Mouse (Mus musculus) forebrain, postnatal 0 days (tissue): ENCODE measurements at regions not wholly inside any gene's neighbourhood (a gene's known extent, or its start where the extent isn't known, plus 50 kb on each side); places are given as distances from the start of the nearest gene placed in this dataset.
A peak's percentile ranks its signal among the peaks of the same experiment; 100 is the strongest.

Experiments used
- ATAC-seq: fragments of 200-750 bp; cut with Nextera tagmentation; 2 replicates; pipeline ENCODE4 v1.8.0; 2017; ENCODE audit warnings: mild to moderate bottlenecking, moderate library complexity
- DNase-seq: peaks from one replicate; pipeline ENCODE4 v3.0.0-alpha.2; 2015
- H3K27ac ChIP-seq: fragments of 300-500 bp; sonication (generic); 2 replicates; pipeline ENCODE4 v1.5.1; 2014; ENCODE audit warnings: low read depth, mild to moderate bottlenecking, antibody characterized with exemption, low read length, moderate library complexity, mixed read lengths
- H3K27me3 ChIP-seq: fragments of 300-500 bp; sonication (generic); 2 replicates; pipeline ENCODE4 v1.6.1; 2014; ENCODE audit warnings: mild to moderate bottlenecking, low read length, mixed read lengths; ENCODE audit not compliant: insufficient read depth
- H3K36me3 ChIP-seq: fragments of 300-500 bp; sonication (generic); 2 replicates; pipeline ENCODE4 v1.6.1; 2014; ENCODE audit warnings: mild to moderate bottlenecking, moderate library complexity; ENCODE audit not compliant: insufficient read depth
- H3K4me1 ChIP-seq: fragments of 300-500 bp; sonication (generic); 2 replicates; pipeline ENCODE4 v1.6.1; 2014; ENCODE audit warnings: antibody characterized with exemption; ENCODE audit not compliant: insufficient read depth
- H3K4me2 ChIP-seq: fragments of 300-500 bp; sonication (generic); 2 replicates; pipeline ENCODE4 v1.6.1; 2014; ENCODE audit warnings: low read depth, mild to moderate bottlenecking, moderate library complexity
- H3K4me3 ChIP-seq: fragments of 300-500 bp; sonication (generic); 2 replicates; pipeline ENCODE4 v1.5.1; 2014; ENCODE audit warnings: low read depth, low read length, mixed read lengths
- H3K9ac ChIP-seq: fragments of 300-500 bp; sonication (generic); 2 replicates; pipeline ENCODE4 v1.6.1; 2014; ENCODE audit warnings: mild to moderate bottlenecking
- H3K9me3 ChIP-seq: fragments of 300-500 bp; sonication (generic); 2 replicates; pipeline ENCODE4 v1.6.1; 2016; ENCODE audit warnings: low read length
- CTCF ChIP-seq: sonication (generic); IDR thresholded peaks from 2 replicates; pipeline ENCODE4 v1.5.1; 2016; ENCODE audit warnings: antibody characterized with exemption, control low read depth, low read depth
- WGBS: fragments of 180-500 bp; shearing (Covaris S2); extraction: QIAGEN DNeasy Blood & Tissue Kit; methylation state at CpG from one replicate; pipeline ENCODE4 v1.1.7; 2014; 5-methylcytosine and 5-hydroxymethylcytosine counted together
- microRNA-seq, 2 experiments: library from miRNA; unstranded; fragments of <30 nt; microRNA quantifications; one replicate each; pipeline ENCODE4; 2016

DNA sequence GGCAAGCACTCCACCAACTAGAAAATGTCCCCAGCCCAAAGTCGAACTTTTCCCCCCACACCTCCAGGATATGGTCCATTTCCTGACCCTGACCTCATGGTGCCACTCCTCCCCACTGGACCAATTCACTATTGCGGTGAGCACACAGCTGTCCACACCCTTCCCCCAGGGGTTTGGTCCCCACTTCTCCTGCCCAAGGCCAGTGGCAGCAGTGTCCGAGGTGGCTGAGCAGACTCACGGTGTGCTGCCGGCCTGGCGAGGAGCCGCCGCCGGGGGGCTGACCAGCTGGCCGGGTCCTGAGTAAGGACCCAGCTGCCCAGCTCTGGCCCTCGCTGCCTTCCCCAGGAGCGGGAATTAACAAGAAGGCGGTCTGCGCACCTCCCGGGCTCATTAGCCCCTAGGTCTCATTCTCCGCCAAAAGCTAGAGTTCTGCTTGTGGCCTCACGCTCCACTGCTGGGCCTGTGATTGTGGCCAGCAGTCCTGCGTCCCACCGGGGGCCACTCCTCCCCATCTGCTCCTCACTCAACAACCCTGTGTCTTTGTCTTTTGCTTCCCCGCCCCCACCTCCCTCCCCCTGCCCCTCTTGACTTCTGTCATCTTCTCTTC, 73.3 kb upstream of the Lhx5 start:
- Histone ChIP-seq H3K36me3 (no peaks in the 10 kb centered on the region), H3K4me2 (no peak overlapping the region), H3K9ac (no peak overlapping the region), H3K27ac (no peak overlapping the region), H3K4me1 (no peaks in the 10 kb centered on the region), H3K9me3 (no peaks in the 10 kb centered on the region), H3K4me3 (no peak overlapping the region), H3K27me3 (no peaks in the 10 kb centered on the region)
- WGBS: 13% methylated on average over 20 of the region's 20 CpGs
- DNase-seq (no peak), ATAC-seq (no peak)
- no peak for TF ChIP-seq CTCF

DNA sequence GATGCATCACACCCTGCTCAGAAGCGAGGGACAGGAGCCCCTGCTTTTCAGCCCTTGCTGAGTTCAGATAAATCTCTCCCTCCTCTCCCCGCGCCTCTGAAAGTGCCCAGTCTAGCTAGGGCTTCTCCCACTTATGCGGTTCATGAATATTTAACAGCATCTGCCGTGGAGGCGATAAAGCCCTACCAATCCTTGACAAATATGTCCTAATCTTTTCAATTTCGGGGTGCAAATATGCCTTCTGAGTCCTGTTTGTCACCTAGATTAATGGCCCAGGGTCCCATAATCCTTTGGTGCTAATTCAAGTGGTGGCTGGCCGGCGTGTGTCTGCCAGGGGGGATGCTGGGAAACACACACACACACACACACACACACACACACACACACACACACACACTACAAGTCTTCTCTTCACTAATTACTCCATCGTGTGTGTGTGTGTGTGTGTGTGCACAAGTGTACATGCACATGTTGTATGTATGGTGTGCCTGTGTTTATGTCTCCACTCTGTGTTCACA, 65.5 kb upstream of the Lhx5 start:
- DNase-seq (peak; percentile 71), ATAC-seq (peak; percentile 82)
- no peaks in the 10 kb centered on the region for H3K27me3 ChIP-seq
- H3K4me1 ChIP-seq: peaks cover 7% of the 10 kb centered on the region
- 18% methylated on average over 10 of the region's 10 CpGs for WGBS
- H3K36me3 ChIP-seq: no peaks in the 10 kb centered on the region
- H3K4me3 ChIP-seq: no peak overlapping the region
- TF ChIP-seq CTCF: no peak
- peak overlapping the region; percentile 69 for H3K27ac ChIP-seq
- H3K9me3 ChIP-seq: no peaks in the 10 kb centered on the region
- peak overlapping the region; percentile 31; the same call in 1 of the 2 replicates for H3K9ac ChIP-seq
- H3K4me2 ChIP-seq: no peak overlapping the region

DNA sequence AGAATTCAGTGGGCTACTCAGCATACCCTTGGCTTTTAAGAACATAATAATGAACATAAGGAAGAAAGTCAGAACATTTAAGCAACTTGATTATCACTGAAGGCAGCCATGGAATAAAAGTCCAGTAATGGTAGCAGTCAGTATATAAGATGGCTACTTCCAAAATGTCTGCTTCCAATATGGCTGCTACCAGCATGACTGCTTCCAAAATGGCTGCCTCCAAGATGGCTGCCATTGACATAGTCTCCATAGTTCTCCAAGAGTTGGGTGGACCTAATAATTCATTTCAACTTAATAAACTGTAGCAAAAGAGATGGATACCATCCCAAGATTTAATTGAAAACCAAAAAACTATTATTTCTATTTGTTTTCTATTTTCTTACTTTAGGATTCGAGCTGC, 62.7 kb upstream of the Lhx5 start:
- Histone ChIP-seq H3K4me3 (no peak overlapping the region), H3K9me3 (no peaks in the 10 kb centered on the region), H3K4me2 (no peak overlapping the region), H3K36me3 (no peaks in the 10 kb centered on the region), H3K27ac (no peak overlapping the region), H3K27me3 (no peaks in the 10 kb centered on the region), H3K4me1 (peaks cover 12% of the 10 kb centered on the region), H3K9ac (no peak overlapping the region)
- no peak for ATAC-seq
- DNase-seq: no peak
- WGBS: 95% methylated on average over 1 of the region's 1 CpGs
- no peak for TF ChIP-seq CTCF

DNA sequence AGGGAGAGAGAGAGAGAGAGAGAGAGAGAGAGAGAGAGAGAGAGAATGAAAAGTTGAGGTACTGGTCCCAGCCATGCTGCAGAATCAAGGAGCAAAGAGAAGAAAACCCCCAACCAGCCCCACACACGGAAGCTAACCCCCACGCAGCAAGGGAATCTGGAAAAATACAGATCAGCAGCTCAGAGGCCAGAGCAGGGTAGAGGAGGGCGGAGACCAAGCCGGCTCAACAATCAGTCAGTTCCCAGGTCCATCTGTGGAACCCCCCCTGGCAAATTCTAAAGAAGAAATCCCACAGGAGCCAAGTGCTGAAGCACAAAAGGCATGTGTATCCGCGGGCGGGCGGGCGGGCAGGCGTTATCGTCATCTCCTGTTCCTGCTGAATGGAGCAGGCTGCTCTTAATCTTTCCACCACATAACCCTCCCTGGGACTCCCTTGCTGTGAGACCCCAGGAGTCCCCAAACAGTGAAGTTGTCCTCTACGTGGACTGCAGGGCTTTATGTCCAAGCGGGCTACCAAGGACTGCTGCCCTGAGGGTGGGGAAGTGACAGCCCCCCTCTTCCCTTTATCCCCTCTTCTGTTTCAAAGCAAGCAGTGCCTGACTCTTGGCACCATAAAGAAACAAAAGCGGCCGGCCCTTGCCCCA, 60.2 kb upstream of the Lhx5 start:
- DNase-seq (peak; percentile 10), ATAC-seq (peak; percentile 10; the same call in 1 of the 2 replicates)
- WGBS: 10% methylated on average over 15 of the region's 15 CpGs
- H3K27me3 ChIP-seq: no peaks in the 10 kb centered on the region
- no peaks in the 10 kb centered on the region for H3K36me3 ChIP-seq
- no peak overlapping the region for H3K27ac ChIP-seq
- no peak overlapping the region for H3K4me3 ChIP-seq
- no peak for TF ChIP-seq CTCF
- H3K4me1 ChIP-seq: peaks cover 5% of the 10 kb centered on the region; the same call in 1 of the 2 replicates
- H3K9ac ChIP-seq: no peak overlapping the region
- H3K9me3 ChIP-seq: no peaks in the 10 kb centered on the region
- H3K4me2 ChIP-seq: peak overlapping the region; percentile 23

DNA sequence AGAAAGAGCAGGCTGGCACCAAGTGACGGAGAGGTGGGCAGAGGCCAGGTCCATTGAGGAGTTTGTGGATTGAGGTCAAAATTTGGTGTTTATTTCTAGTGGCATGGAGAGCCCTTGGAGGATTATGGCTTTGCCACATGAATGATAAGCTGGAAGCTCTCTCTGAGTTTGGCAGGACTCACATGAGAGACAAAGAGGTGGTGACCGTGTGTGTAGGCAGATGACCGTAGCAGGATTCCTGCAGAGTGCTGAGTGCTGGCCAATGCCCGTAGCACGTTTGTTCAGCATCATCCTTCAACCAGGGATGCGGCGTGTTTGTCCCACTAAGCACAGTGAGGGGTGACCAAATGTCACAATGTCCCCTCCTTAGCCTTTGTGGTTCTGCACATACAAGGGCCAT, 58.1 kb upstream of the Lhx5 start:
- Histone ChIP-seq H3K27me3 (no peaks in the 10 kb centered on the region), H3K4me3 (no peak overlapping the region), H3K9me3 (no peaks in the 10 kb centered on the region), H3K36me3 (no peaks in the 10 kb centered on the region), H3K4me2 (no peak overlapping the region), H3K4me1 (peaks cover 5% of the 10 kb centered on the region; the same call in 1 of the 2 replicates), H3K9ac (no peak overlapping the region), H3K27ac (no peak overlapping the region)
- TF ChIP-seq CTCF: no peak
- DNase-seq (no peak), ATAC-seq (no peak)
- 84% methylated on average over 7 of the region's 7 CpGs for WGBS

Small RNA genes in the stretch of these regions (microRNA-seq; reads per million reads assigned to microRNA genes)
- gene Gm26474: 0 reads per million in 2 experiments
